Mouse (Mus musculus) ovary, postnatal 10 days (tissue): ENCODE measurements around the gene Dennd6b.
A peak's percentile ranks its signal among the peaks of the same experiment; 100 is the strongest.

ENCODE experiments used
- DNase-seq: peaks from one replicate; pipeline ENCODE4 v3.0.0; 2022; ENCODE audit warnings: low spot score

Dennd6b gene

GRCm38 (mm10) chr15:89181561-89182270, 14.6 kb downstream of the Dennd6b start:
- DNase-seq: no peak

- DNase-seq: peak; percentile 79
Observed at GRCm38 (mm10) chr15:89180571-89181229, 15.6 kb downstream of the Dennd6b start, which contains the start of gene Plxnb2. Plxnb2 (minus strand) TSS chr15:89180788.

- no peak for DNase-seq
Observed at GRCm38 (mm10) chr15:89180081-89180541, 16.2 kb downstream of the Dennd6b start.

- DNase-seq: no peak
Observed at GRCm38 (mm10) chr15:89179630-89179964, 16.7 kb downstream of the Dennd6b start.

GRCm38 (mm10) chr15:89178954-89179629, 17.2 kb downstream of the Dennd6b start:
- DNase-seq: peak; percentile 50

- no peak for DNase-seq
Observed at GRCm38 (mm10) chr15:89178260-89178860, 17.9 kb downstream of the Dennd6b start.

- no peak for DNase-seq
Observed at GRCm38 (mm10) chr15:89177576-89178259, 18.6 kb downstream of the Dennd6b start.

GRCm38 (mm10) chr15:89177121-89177520, 19.2 kb downstream of the Dennd6b start:
- DNase-seq: peak; percentile 82

- DNase-seq: no peak
Observed at GRCm38 (mm10) chr15:89175411-89176155, 20.7 kb downstream of the Dennd6b start.

GRCm38 (mm10) chr15:89174889-89175339, 21.4 kb downstream of the Dennd6b start:
- no peak for DNase-seq

GRCm38 (mm10) chr15:89173906-89174214, 22.4 kb downstream of the Dennd6b start:
- DNase-seq: no peak

- DNase-seq: peak; percentile 37
Observed at GRCm38 (mm10) chr15:89173024-89173905, 23.0 kb downstream of the Dennd6b start.

GRCm38 (mm10) chr15:89172276-89172935, 23.9 kb downstream of the Dennd6b start:
- DNase-seq: no peak

- no peak for DNase-seq
Observed at GRCm38 (mm10) chr15:89171526-89172051, 24.7 kb downstream of the Dennd6b start.

- DNase-seq: no peak
Observed at GRCm38 (mm10) chr15:89170102-89170501, 26.2 kb downstream of the Dennd6b start.

- no peak for DNase-seq
Observed at GRCm38 (mm10) chr15:89169431-89169830, 26.9 kb downstream of the Dennd6b start.

- no peak for DNase-seq
Observed at GRCm38 (mm10) chr15:89168922-89169321, 27.4 kb downstream of the Dennd6b start.

GRCm38 (mm10) chr15:89165478-89165877, 30.8 kb downstream of the Dennd6b start:
- no peak for DNase-seq

- no peak for DNase-seq
Observed at GRCm38 (mm10) chr15:89161397-89161796, 34.9 kb downstream of the Dennd6b start.
